Mouse (Mus musculus) midbrain, embryonic 15.5 days (tissue): ENCODE data around the gene Pla2g1b. TPM values are rescaled to one million over a fixed set of nuclear protein-coding genes. Genes with fewer than 3 reads are reported as not detected.

Source experiments
- ATAC-seq: fragments of 200-750 bp; cut with Nextera tagmentation; replicated peaks from 2 replicates; pipeline ENCODE4 v1.8.0; 2017; ENCODE audit warnings: moderate TSS enrichment
- H3K27ac ChIP-seq: fragments of 300-500 bp; sonication (generic); 2 replicates; pipeline ENCODE4 v1.5.1; 2015; ENCODE audit warnings: mild to moderate bottlenecking, inconsistent platforms
- H3K27me3 ChIP-seq: fragments of 300-500 bp; sonication (generic); replicated peaks from 2 replicates; pipeline ENCODE4 v1.6.1; 2015; ENCODE audit warnings: inconsistent platforms
- H3K36me3 ChIP-seq: fragments of 300-500 bp; sonication (generic); replicated peaks from 2 replicates; pipeline ENCODE4 v1.6.1; 2015; ENCODE audit warnings: inconsistent platforms
- H3K4me1 ChIP-seq: fragments of 300-500 bp; sonication (generic); 2 replicates; pipeline ENCODE4 v1.6.1; 2015; ENCODE audit warnings: inconsistent platforms
- H3K4me2 ChIP-seq: fragments of 300-500 bp; sonication (generic); 2 replicates; pipeline ENCODE4 v1.6.1; 2015; ENCODE audit warnings: inconsistent platforms, mild to moderate bottlenecking, moderate library complexity
- H3K4me3 ChIP-seq: fragments of 300-500 bp; sonication (generic); 2 replicates; pipeline ENCODE4 v1.5.1; 2015; ENCODE audit warnings: mild to moderate bottlenecking, inconsistent platforms
- H3K9ac ChIP-seq: fragments of 300-500 bp; sonication (generic); 2 replicates; pipeline ENCODE4 v1.6.1; 2015; ENCODE audit warnings: mild to moderate bottlenecking, inconsistent platforms
- H3K9me3 ChIP-seq: fragments of 300-500 bp; sonication (generic); 2 replicates; pipeline ENCODE4 v1.6.1; 2016; ENCODE audit warnings: inconsistent platforms
- WGBS: fragments of 180-500 bp; shearing (Covaris S2); methylation state at CpG from one replicate; pipeline ENCODE4 v1.1.7; 2015; ENCODE audit warnings: mixed read lengths; 5-methylcytosine and 5-hydroxymethylcytosine counted together
- polyA plus RNA-seq: library from polyadenylated mRNA; unstranded; fragments of >200 nt; fragmentation: Nextera tagmentation; extraction: Ambion mirVana; gene quantifications from 2 replicates; pipeline ENCODE4 v1.2.1, GENCODE M21; 2015

The Pla2g1b gene
- not detected in 2 replicates for polyA plus RNA-seq

DNA sequence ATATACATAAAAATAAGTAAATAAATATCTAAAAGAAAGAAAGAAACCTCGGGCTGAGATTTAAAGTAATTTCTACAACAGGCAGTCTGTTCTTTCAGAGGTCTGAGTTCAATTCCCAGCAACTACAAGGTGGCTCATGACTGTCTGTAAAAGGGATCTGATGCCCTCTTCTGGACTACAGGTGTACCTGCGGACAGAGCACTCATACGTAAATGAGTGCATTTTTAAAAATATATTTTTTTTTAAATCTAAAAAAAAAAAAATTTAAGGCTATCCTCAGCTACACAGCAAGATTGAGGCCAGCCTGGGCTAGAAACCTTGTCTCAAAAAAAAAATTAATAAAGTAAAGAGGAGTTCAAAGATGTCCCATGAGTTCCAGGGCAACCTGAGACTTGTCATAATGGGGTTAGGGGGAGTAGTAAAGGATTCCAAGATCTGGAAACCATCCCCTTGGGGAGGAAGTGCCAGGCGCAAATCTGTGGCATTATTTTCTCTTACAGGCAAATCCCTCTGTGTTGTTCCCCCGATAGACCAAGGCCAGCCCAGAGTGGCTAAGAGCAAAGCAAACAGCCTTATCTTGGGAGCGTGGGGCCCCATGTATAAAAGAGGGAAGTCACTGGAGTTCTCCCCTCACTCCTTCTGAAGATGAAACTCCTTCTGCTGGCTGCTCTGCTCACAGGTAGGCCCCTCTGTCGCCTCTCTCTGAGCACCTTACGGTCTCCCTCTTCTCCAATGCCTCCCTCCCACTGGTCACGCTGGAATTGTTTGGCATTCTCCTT lies at the start of gene Pla2g1b:
Gene Pla2g1b (plus strand): TSS at position 621 of the 779 bp plus-strand sequence.
- H3K36me3 ChIP-seq, result no peaks in the 10 kb centered on the region
- no peaks in the 10 kb centered on the region for H3K9me3 ChIP-seq
- H3K9ac ChIP-seq, result no peak within 1 kb of the TSS
- H3K4me1 ChIP-seq, result peaks cover 1% of the 10 kb centered on the region
- no peak for ATAC-seq
- WGBS, result 56% methylated on average over 9 of the region's 9 CpGs
- H3K27ac ChIP-seq, result no peak within 1 kb of the TSS
- H3K4me3 ChIP-seq, result no peak within 1 kb of the TSS
- no peak within 1 kb of the TSS for H3K4me2 ChIP-seq
- no peaks in the 10 kb centered on the region for H3K27me3 ChIP-seq

DNA sequence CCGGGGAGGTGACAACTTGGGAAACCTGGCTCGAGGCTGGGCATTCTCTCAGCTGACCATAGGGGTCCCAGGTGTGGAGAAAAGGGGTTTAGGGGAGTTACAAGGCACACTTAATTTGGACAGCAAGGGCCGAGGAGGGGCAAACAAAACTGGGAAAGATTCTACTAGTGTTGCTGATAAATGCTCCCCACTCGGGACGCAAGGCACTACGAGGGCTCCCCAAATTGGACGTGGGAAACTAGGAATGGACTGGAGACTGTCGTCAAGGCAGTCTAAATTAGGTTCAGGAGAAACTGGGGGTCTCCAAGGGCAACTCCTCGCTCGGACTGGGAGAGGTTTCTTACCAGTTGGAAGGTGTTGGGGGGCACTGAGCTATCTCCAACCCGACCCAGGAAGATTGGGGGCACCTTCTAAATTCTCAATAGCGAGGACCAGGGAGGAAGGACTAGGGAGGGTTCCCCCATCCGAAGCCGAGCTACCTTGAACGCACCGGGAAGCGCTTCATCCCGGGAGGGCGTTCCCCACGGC lies 37.2 kb upstream of the Pla2g1b start:
- Histone ChIP-seq H3K27me3 (no peaks in the 10 kb centered on the region), H3K27ac (peak overlapping the region; percentile 99), H3K9ac (peak overlapping the region; percentile 100), H3K4me3 (peak overlapping the region; percentile 100), H3K36me3 (no peaks in the 10 kb centered on the region), H3K4me1 (peaks cover 51% of the 10 kb centered on the region), H3K4me2 (peak overlapping the region; percentile 91), H3K9me3 (no peaks in the 10 kb centered on the region)
- ATAC-seq, result no peak
- 2% methylated on average over 20 of the region's 20 CpGs for WGBS

DNA sequence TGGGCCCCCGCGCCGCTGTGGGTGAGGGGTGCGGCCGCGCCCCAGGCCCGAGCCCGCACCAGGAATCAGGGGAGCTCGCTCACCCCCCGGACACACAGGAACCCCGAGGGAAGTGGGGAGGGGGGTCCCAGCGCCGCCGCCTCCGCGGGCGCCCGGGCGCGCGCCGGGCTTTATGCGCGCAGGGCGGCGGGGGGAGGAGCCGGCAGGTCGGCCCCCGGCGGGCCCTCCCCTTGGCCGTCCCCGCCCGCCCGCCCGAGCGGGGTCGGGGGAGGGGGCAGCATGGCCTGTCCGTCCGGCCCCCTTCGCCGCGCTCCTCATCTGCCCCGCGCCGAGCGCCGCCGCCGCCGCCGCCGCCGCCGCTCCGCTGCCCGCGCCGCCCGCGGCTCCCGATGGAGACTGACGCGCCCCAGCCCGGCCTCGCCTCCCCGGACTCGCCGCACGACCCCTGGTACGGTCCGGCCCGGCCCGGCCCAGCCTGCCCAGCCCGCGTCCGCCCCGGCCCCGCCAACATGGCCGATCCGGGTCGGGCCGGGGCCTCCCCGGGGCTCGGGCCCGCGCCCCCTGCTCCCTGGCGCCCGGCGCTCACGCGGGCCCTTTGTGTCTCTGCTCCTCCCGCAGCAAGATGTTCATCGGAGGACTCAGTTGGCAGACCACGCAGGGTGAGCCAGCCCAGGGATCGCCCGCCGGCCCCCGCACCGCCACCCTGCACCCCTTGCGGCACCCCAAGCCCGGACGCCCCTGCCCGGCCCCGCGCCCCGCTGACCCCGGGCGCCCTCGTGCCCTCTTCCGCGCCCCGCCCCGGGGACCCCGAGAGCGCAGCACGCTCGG lies 36.5 kb upstream of the Pla2g1b start, which contains the start of gene Msi1:
Gene Msi1 (plus strand): TSS at position 241 of the 828 bp plus-strand sequence.
- WGBS, result 2% methylated on average over 54 of the region's 117 CpGs
- peak; percentile 62 for ATAC-seq
- H3K4me1 ChIP-seq, result peaks cover 58% of the 10 kb centered on the region

DNA sequence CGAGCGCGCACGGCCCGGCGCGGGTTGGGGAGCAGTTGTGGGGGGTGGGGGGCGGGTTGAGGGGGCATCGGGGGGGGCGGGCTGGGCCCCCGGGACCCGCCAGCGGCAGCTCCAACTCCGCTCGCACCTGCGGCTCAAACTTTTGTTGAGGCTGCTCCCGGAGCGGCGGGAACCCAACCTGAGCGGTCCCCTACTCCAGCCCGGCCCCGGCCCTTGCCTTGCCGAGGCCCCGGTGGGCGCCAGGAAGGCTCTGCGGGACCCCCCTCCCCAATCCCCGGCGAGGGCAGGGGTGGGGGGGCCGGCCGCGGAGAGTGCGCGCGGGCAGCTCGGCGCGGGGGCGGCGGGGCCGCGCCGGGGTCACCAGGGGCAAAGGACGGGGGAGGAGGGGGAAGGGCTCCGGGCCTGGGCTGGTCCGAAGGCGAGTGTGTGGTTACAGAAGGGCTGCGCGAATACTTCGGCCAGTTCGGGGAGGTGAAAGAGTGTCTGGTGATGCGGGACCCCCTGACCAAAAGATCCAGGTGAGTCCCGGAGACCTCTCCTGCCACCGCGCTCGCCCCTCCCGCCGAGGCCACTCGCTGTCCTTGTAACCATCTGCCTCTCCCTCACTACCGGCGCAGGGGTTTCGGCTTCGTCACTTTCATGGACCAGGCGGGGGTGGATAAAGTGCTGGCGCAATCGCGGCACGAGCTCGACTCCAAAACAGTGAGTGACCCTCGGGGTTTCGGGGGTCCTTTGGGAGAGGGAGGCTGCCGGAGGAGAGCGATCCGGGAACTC lies 35.7 kb upstream of the Pla2g1b start:
- Histone ChIP-seq H3K36me3 (no peaks in the 10 kb centered on the region), H3K9ac (peak overlapping the region; percentile 100), H3K27ac (peak overlapping the region; percentile 99), H3K27me3 (no peaks in the 10 kb centered on the region), H3K4me3 (peak overlapping the region; percentile 100), H3K9me3 (no peaks in the 10 kb centered on the region), H3K4me2 (peak overlapping the region; percentile 91), H3K4me1 (peaks cover 66% of the 10 kb centered on the region)
- no peak for ATAC-seq
- under 1% methylated on average over 54 of the region's 73 CpGs for WGBS

More for the DNA sequence above, 36.5 kb upstream of the Pla2g1b start, which contains the start of gene Msi1:
- Histone ChIP-seq H3K9ac (peak within 1 kb of the TSS; percentile 100), H3K36me3 (no peaks in the 10 kb centered on the region), H3K4me2 (peak within 1 kb of the TSS; percentile 91), H3K4me3 (peak within 1 kb of the TSS; percentile 100), H3K27me3 (no peaks in the 10 kb centered on the region), H3K9me3 (no peaks in the 10 kb centered on the region), H3K27ac (peak within 1 kb of the TSS; percentile 99)

DNA sequence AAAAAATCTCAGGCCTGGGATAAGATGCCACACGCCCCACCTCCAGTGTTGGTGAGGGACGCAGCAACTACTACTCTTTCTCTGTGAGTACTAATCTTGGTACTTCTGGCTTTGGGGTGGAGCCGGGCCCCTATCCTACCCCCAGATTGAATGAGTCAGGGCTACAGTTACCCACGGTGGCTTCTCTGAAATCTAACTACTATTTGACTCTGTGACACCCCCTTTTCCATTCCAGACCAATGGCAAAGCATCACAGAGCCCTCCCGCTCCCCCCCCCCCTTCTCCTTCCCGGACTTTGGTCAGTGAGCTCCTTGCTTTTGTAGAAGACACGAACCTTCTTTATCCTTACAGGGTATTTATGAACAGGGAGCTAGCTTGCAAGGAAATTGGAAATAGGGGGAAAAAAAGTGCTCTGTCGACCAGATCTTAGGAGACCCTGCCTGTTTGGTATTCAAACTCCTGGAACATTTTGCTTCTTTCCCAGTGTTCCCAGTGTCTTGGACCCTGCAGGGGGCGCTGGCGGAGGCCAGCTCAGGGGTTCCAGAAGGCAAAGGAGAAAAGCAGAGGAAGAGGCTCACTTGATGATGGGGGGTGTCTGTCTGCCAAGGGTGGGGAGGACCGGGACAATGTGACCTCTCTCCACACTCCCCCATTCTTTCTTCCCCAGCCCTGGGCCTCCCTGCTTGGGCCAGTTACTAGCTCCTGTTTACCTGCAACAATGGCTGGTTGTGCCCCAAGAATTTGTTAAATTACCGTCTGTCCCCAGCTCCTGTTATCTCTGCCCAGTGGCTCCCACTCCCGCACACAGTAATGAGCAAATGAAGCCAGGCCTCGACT lies 34.8 kb upstream of the Pla2g1b start:
- H3K27ac ChIP-seq, result peak overlapping the region; percentile 99
- 3% methylated on average over 13 of the region's 14 CpGs for WGBS
- H3K9me3 ChIP-seq, result no peaks in the 10 kb centered on the region
- H3K4me1 ChIP-seq, result peaks cover 75% of the 10 kb centered on the region
- H3K4me2 ChIP-seq, result peak overlapping the region; percentile 91
- no peaks in the 10 kb centered on the region for H3K27me3 ChIP-seq
- peak overlapping the region; percentile 100 for H3K9ac ChIP-seq
- no peak for ATAC-seq
- no peaks in the 10 kb centered on the region for H3K36me3 ChIP-seq
- H3K4me3 ChIP-seq, result peak overlapping the region; percentile 100

DNA sequence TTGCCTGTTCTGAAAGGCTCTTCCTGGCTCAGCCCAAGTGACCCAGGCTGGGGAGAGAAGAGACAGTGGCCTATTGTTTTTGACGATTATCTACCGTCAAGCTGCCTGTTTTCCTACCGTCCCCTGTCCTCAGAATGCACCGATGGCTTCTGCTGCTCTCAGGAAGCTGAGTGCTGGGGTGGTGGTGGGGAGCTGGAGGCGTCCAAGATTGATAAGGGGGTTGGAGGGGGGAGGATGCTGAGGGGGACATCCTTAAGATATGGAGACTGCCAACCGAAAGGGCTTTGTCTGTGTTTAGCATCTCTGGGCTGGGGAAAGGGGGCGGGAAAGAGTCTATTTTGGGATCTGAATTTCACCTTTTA lies 34.2 kb upstream of the Pla2g1b start:
- Histone ChIP-seq H3K4me1 (peaks cover 81% of the 10 kb centered on the region), H3K4me2 (peak overlapping the region; percentile 91), H3K9ac (peak overlapping the region; percentile 100), H3K9me3 (no peaks in the 10 kb centered on the region), H3K4me3 (peak overlapping the region; percentile 100), H3K27me3 (no peaks in the 10 kb centered on the region), H3K36me3 (no peaks in the 10 kb centered on the region), H3K27ac (peak overlapping the region; percentile 99)
- no peak for ATAC-seq
- 9% methylated on average over 7 of the region's 7 CpGs for WGBS

DNA sequence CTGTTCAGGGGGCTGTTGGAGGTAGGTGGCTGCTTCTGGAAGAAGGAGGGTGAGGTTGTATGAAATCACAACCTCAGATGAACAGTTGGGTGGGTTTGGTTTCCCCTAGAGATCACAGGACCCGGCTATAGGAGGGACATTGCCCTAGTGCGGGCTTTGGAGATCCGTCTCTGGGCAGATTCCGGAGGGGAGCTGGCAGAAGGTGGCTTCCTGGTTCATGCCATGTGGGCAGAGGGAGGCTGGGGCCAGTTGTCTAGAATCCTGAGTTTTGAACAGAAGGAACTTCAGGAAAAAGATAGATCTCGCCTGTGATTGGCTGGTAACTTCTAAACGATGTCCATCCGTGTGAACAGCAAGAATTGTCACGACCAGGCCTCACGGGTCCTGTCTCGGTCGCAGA lies 33.7 kb upstream of the Pla2g1b start:
- ATAC-seq, result no peak
- H3K9me3 ChIP-seq, result no peaks in the 10 kb centered on the region
- H3K4me1 ChIP-seq, result peaks cover 84% of the 10 kb centered on the region
- H3K36me3 ChIP-seq, result no peaks in the 10 kb centered on the region
- 16% methylated on average over 11 of the region's 11 CpGs for WGBS
- H3K9ac ChIP-seq, result peak overlapping the region; percentile 100
- H3K27ac ChIP-seq, result peak overlapping the region; percentile 99
- no peaks in the 10 kb centered on the region for H3K27me3 ChIP-seq
- peak overlapping the region; percentile 91 for H3K4me2 ChIP-seq
- peak overlapping the region; percentile 100 for H3K4me3 ChIP-seq

DNA sequence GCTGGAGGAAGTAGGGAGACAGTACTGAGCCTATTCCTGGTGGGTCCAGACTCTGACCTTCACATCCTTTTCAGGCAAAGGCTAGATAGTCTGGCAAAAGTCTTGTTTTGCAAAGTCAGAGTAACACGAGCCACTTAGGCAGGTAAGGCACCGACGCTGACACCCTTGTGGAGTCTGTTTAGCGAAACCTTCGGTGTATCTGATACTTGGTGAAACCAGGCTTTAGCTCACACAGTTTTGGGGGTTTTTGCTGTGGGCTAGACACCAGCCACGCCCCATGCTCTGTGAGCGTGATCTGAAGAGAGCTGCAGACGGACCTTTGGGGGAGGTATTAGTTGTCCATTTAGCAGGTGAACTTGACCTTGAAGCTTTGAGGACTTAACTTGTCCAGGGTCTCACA lies 32.9 kb upstream of the Pla2g1b start:
- Histone ChIP-seq H3K4me1 (peaks cover 85% of the 10 kb centered on the region), H3K9ac (peak overlapping the region; percentile 100; the same call in 1 of the 2 replicates), H3K4me2 (peak overlapping the region; percentile 91)

DNA sequence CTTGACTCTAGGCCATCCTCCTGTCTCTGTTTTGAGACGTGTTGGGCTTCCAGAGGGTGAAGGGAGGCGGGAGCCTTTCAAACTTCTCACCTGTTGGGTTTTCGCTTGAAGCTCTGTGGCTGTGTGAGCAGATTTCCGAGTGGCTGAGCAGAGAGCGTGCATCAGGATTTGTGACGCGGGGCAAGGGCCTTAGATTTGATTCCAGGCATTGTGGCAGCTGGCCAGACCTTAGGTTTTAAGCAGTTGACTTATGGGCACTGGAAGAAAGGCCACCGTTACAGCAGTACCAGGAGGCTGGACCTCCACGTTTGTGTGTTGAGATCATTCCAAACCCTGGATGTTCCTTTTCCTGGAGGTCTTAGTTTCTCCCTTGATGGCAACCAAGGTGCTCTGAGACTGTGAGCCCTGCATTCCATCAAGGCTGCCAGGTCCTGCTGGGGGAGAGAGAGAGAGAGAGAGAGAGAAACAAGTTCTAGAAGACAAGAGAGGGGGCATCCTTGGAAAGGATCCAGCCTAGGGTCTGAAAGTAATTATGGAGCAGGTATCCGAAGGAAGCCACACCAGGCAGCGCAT lies 31.7 kb upstream of the Pla2g1b start:
- no peak for ATAC-seq
- peaks cover 87% of the 10 kb centered on the region for H3K4me1 ChIP-seq
- WGBS, result 16% methylated on average over 11 of the region's 11 CpGs
- H3K36me3 ChIP-seq, result no peaks in the 10 kb centered on the region
- peak overlapping the region; percentile 9; the same call in 1 of the 2 replicates for H3K4me3 ChIP-seq
- peak overlapping the region; percentile 53; the same call in 1 of the 2 replicates for H3K9ac ChIP-seq
- no peaks in the 10 kb centered on the region for H3K27me3 ChIP-seq
- H3K4me2 ChIP-seq, result peak overlapping the region; percentile 91
- peak overlapping the region; percentile 99 for H3K27ac ChIP-seq
- H3K9me3 ChIP-seq, result no peaks in the 10 kb centered on the region

More for the DNA sequence above, 32.9 kb upstream of the Pla2g1b start:
- no peaks in the 10 kb centered on the region for H3K36me3 ChIP-seq
- 45% methylated on average over 8 of the region's 8 CpGs for WGBS
- H3K4me3 ChIP-seq, result peak overlapping the region; percentile 100; the same call in 1 of the 2 replicates
- no peak for ATAC-seq
- H3K27me3 ChIP-seq, result no peaks in the 10 kb centered on the region
- peak overlapping the region; percentile 99 for H3K27ac ChIP-seq
- no peaks in the 10 kb centered on the region for H3K9me3 ChIP-seq

DNA sequence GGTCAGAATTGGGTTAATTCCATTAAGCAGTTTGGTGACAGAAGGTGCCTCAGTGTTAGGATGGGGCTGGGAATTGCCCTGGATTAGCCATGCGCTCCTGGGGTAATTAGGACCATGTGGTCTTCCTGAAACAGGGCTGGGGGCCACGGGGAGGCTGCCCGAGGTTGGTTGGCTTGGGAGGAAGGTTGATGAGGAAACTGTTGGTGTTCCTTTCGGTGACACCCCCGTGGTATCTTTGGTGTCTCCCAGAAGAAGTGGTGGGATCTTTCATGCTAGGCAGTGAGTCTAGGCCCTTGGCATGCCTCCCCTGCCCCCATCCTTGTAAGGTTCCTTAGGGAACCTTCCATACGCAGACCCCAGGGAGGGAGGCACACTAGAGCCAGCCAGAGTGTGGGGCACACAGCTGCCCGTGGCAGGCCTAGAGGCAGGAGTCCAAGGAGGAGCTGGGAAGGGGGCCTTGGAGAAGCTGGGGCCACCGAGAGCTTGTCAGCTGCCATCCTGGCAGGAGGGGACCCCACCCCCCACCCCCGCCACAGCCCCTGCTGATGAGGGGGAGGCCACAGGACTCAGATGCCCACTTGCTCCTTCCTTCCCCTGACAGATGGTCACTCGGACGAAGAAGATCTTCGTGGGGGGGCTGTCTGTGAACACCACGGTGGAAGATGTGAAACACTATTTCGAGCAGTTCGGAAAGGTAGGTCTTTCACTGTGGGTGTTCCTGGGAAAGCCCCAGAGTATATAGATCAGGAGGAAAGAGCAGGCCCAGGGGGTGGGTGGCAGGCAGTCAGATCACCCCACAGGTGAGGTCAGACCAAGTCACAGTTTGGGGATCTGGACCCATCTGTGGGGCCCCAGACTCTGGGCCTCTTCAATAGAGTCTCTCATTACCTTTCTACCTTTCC lies 31.0 kb upstream of the Pla2g1b start:
- 6% methylated on average over 15 of the region's 15 CpGs for WGBS
- Histone ChIP-seq H3K4me3 (peak overlapping the region; percentile 31; the same call in 1 of the 2 replicates), H3K36me3 (no peaks in the 10 kb centered on the region)

More for the DNA sequence above, 31.0 kb upstream of the Pla2g1b start:
- Histone ChIP-seq H3K9ac (peak overlapping the region; percentile 53), H3K9me3 (no peaks in the 10 kb centered on the region), H3K27ac (peak overlapping the region; percentile 99), H3K4me2 (peak overlapping the region; percentile 91), H3K4me1 (peaks cover 90% of the 10 kb centered on the region), H3K27me3 (no peaks in the 10 kb centered on the region)
- ATAC-seq, result no peak
